In genomic region chr8:114936887-114937286, GRCm38 (mm10) we compare ENCODE assay signal across 10 mouse cellular contexts.
DNase-seq lines count a peak whose midpoint lies in the region; ATAC-seq lines count a peak whose summit lies in the region.
"Had no signal": no experiment of that assay in that cellular context is flagged by ENCODE, and none has a peak within 500 bp of the region (broad histone marks: within the 10 kb centered on the region; RNA-seq: fewer than 3 reads in every experiment).

No protein-coding gene starts in this region.

- no peak overlapping the region for H3K4me3 ChIP-seq in lung, embryonic 16.5 days (ENCODE audit: low read length)
- no peak overlapping the region for H3K4me3 ChIP-seq in embryonic facial prominence, embryonic 15.5 days (replicated peaks)
- H3K4me3 ChIP-seq in kidney, embryonic 16.5 days (ENCODE audit: low read length), result no peak overlapping the region
- H3K4me3 ChIP-seq: heart, adult 2 months had no signal

- 32% methylated on average over 10 of the region's 10 CpGs for WGBS in lung, embryonic 16.5 days
- 19% methylated on average over 10 of the region's 10 CpGs for WGBS in embryonic facial prominence, embryonic 15.5 days
- 58% methylated on average over 10 of the region's 10 CpGs for WGBS in kidney, embryonic 16.5 days

- H3K4me1 ChIP-seq in lung, embryonic 16.5 days (replicated peaks; ENCODE audit: control insufficient read depth, insufficient read depth, low read length), result peaks cover 7% of the 10 kb centered on the region
- peaks cover 22% of the 10 kb centered on the region for H3K4me1 ChIP-seq in embryonic facial prominence, embryonic 15.5 days
- H3K4me1 ChIP-seq in kidney, embryonic 16.5 days (ENCODE audit: insufficient read depth, low read length), result peaks cover 12% of the 10 kb centered on the region

- no peak overlapping the region for H3K4me2 ChIP-seq in lung, embryonic 16.5 days (ENCODE audit: low read depth, low read length)
- no peak overlapping the region for H3K4me2 ChIP-seq in embryonic facial prominence, embryonic 15.5 days (replicated peaks)
- H3K4me2 ChIP-seq in kidney, embryonic 16.5 days (replicated peaks; ENCODE audit: low read depth, low read length), result no peak overlapping the region

- 0 out of 2 replicates have a peak, but pooled peaks cover 3% of the 10 kb centered on the region for H3K9me3 ChIP-seq in lung, embryonic 16.5 days (ENCODE audit: control insufficient read depth, low read length)
- no peaks in the 10 kb centered on the region for H3K9me3 ChIP-seq in embryonic facial prominence, embryonic 15.5 days (replicated peaks)
- H3K9me3 ChIP-seq in kidney, embryonic 16.5 days (ENCODE audit: low read length), result no peaks in the 10 kb centered on the region; the same call in 1 of the 2 replicates

- peak; percentile 23; the same call in 1 of the 2 replicates for ATAC-seq in lung, embryonic 16.5 days (ENCODE audit: low read depth)
- ATAC-seq in embryonic facial prominence, embryonic 15.5 days (ENCODE audit: insufficient number of reproducible peaks, low FRiP score, low TSS enrichment, low read depth), result peak; percentile 39; the same call in 1 of the 2 replicates
- ATAC-seq in kidney, embryonic 16.5 days (ENCODE audit: low FRiP score, low TSS enrichment), result no peak

- H3K9ac ChIP-seq in lung, embryonic 16.5 days (ENCODE audit: low read length), result no peak overlapping the region
- H3K9ac ChIP-seq in embryonic facial prominence, embryonic 15.5 days, result no peak overlapping the region
- no peak overlapping the region for H3K9ac ChIP-seq in kidney, embryonic 16.5 days (replicated peaks; ENCODE audit: low read length)
- H3K9ac ChIP-seq: liver, embryonic 14.5 days had no signal

- no peak overlapping the region for H3K27ac ChIP-seq in lung, embryonic 16.5 days (ENCODE audit: low read length)
- no peak overlapping the region for H3K27ac ChIP-seq in embryonic facial prominence, embryonic 15.5 days (replicated peaks)
- H3K27ac ChIP-seq in kidney, embryonic 16.5 days (ENCODE audit: low read length), result no peak overlapping the region
- H3K27ac ChIP-seq: heart, adult 2 months; liver, embryonic 14.5 days had no signal

- DNase-seq in lung, postnatal 36 days, result no peak
- peak; percentile 16 for DNase-seq in heart, postnatal 4 days
- DNase-seq in retina, embryonic 14.5 days (ENCODE audit: low spot score), result peak; percentile 93
- no peak for DNase-seq in adrenal gland, adult 8-10 months
- no peak for DNase-seq in ovary, adult 18-20 months (ENCODE audit: low spot score)

- H3K36me3 ChIP-seq in lung, embryonic 16.5 days (ENCODE audit: control insufficient read depth, insufficient read depth, low read length), result no peaks in the 10 kb centered on the region
- H3K36me3 ChIP-seq in embryonic facial prominence, embryonic 15.5 days, result no peaks in the 10 kb centered on the region
- H3K36me3 ChIP-seq in kidney, embryonic 16.5 days (ENCODE audit: insufficient read depth, low read length), result no peaks in the 10 kb centered on the region

- H3K27me3 ChIP-seq in lung, embryonic 16.5 days (ENCODE audit: control insufficient read depth, insufficient read depth, low read depth, low read length), result no peaks in the 10 kb centered on the region
- H3K27me3 ChIP-seq in embryonic facial prominence, embryonic 15.5 days, result peaks cover 8% of the 10 kb centered on the region; the same call in 1 of the 2 replicates
- no peaks in the 10 kb centered on the region for H3K27me3 ChIP-seq in kidney, embryonic 16.5 days (ENCODE audit: insufficient read depth, low read length)

Comparison
In these comparisons a context has a peak if more than half of its experiments do, and no peak if none do; other contexts are left out.
1. DNase-seq: peak in heart, postnatal 4 days (single experiment) and retina, embryonic 14.5 days (single experiment); none in lung, postnatal 36 days (single experiment), adrenal gland, adult 8-10 months (single experiment) and ovary, adult 18-20 months (single experiment).